Mouse (Mus musculus) megakaryocyte-erythroid progenitor cell, adult 5-6 weeks (primary cell): ENCODE data around the gene Rasgrp2. TPM values are rescaled to one million over a fixed set of nuclear protein-coding genes. Genes with fewer than 3 reads are reported as not detected.

Experiments
- ATAC-seq: replicated peaks from 2 replicates; pipeline ENCODE4 v1.8.0; 2016; ENCODE audit warnings: mild to moderate bottlenecking, inconsistent platforms; ENCODE audit not compliant: severe bottlenecking, poor library complexity, low FRiP score, low TSS enrichment
- total RNA-seq, 2 experiments: library from RNA; stranded (forward) in 1 of 2; stranded (reverse) in 1 of 2; fragments of 200-1000, 215-1000 nt in 1 of 2; fragments of >200 nt in 1 of 2; fragmentation: Nextera tagmentation in 1 of 2; gene quantifications; 2 replicates each; pipeline ENCODE4 v1.2.3; 2014 to 2017

Rasgrp2 gene
- total RNA-seq, 2 experiments from 2014 or later, result 21.6 to 64.6 TPM

DNA sequence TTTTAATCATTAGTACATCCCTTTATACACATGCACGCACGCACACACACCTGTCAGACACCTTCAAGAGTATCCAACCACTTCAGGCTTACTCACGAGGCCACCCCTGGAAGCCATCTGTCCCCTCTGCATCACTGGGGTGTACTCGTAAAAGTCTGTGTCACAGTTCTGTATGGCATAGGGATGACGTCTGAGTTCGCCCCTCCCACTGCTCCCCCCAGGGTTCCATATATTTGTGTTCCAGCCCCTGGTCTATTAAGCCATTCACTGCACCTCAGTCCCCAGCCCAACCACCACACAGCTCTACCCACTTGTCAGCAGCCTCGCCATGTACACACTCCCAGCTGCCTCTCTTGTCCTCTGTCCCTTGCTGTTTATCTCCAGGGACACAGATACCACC lies 22.9 kb downstream of the Rasgrp2 start:
- ATAC-seq, result no peak

DNA sequence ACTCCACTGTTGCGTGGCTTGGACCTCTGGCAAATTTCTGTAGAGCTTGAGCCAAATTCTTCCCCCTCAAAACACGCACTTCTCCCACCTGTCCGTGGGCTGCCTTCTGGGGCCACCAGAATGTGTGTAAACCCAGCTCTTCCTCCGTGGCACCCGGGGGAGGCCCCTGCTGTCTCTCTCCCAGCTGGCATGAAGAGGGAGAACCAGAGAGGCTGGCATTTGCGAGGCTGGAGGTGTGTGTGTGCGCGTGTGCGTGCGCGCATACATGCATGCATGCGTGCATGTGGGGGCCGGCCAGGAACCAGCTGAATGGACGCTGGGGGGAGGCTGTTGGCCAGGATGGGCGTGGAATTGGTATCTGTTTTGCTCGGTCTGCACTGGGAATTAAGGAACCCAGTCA lies 24.1 kb downstream of the Rasgrp2 start:
- no peak for ATAC-seq

DNA sequence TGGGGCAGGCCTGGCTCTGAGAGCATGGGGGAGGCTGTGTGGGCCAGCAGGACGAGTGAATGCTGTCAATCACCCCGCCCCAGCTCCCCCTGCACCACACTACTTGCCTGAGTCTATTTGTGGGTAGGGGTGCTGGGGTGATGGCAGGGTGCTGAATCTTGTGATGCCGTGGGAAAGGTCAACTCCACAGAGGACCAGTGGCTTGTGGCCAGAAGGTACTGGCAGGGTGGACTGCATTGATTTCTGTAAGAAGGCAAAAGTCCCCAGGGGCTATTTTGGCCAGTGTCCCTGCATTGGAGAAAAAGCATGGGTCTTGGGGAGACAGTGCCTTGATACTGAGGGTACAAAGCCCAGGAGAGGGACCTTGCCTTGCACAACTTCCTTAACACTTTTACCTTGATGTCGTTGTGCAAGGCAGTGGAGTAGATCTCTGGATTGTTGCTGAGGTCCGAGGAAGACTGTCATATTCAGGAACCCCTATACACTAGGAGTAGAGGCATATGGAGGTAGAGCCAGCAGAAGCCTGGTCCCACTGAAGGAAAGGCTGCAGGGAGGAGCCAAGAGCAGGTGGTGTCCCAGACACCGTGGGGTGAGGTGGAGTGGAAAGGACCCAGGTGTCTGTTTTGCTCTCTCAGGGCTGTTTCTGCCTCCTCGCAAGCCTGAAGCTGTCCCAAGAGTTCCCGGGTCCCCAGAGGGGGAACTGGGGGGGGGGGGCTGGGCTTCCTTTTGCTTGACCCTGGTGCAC lies 25.2 kb downstream of the Rasgrp2 start:
- no peak for ATAC-seq

DNA sequence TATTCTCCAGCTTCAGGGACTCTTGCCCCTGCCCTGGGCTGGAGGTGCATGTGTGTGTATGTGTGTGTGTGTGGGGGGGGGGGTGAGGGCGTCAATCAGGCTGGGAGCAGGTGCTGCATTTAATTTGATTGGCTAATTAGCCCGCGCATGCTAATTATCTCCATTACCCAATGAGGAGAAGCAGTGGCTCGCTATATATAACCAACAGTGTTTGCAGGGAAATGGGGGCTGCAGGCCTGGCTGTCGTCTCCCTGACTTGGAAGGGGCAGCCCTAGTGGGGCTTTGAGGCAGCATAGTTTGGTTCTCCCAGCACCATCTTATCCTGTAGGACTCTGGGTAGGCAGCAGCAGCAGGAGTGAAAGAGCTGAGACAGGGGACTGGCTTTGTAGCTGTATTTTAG lies 26.5 kb downstream of the Rasgrp2 start:
- no peak for ATAC-seq

DNA sequence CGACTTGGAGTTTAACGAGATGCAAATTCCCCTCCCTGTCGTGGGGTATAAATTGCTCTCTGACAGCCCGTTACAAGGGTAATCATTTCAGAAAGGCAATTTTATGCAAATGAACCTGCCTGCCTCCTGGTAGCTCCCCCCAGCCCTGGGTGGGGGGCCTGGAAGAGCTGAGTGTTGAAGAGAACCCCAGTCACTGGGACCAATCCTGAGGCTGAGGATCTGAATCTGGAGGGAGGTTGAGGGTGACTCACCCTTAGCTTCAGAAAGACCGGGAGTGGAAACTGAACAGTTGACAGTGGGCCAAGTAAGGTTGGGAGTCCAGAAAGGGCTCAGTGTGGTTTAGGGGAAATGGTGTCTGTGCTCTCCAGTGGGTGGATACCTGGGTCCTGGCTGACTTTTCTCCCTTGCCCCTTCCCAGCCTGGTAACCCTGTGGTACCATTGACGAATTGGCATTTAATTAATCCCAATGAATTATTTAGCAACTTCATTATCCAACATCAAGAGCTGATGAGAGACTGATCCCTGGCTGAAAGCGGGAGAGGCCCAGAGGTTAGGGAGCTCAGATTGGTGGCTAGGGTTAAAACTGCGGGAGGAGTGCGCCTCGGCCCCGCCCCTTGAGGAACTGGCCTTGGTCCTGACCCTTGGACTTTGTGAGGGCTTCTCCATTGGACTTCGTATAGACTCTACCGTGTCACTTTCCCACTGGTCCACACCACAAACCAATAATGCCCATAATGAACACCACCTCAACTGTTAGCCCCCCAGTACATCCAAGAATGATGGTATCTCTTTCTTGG lies 27.8 kb downstream of the Rasgrp2 start:
- ATAC-seq, result peak; percentile 69; the same call in 1 of the 2 replicates

DNA sequence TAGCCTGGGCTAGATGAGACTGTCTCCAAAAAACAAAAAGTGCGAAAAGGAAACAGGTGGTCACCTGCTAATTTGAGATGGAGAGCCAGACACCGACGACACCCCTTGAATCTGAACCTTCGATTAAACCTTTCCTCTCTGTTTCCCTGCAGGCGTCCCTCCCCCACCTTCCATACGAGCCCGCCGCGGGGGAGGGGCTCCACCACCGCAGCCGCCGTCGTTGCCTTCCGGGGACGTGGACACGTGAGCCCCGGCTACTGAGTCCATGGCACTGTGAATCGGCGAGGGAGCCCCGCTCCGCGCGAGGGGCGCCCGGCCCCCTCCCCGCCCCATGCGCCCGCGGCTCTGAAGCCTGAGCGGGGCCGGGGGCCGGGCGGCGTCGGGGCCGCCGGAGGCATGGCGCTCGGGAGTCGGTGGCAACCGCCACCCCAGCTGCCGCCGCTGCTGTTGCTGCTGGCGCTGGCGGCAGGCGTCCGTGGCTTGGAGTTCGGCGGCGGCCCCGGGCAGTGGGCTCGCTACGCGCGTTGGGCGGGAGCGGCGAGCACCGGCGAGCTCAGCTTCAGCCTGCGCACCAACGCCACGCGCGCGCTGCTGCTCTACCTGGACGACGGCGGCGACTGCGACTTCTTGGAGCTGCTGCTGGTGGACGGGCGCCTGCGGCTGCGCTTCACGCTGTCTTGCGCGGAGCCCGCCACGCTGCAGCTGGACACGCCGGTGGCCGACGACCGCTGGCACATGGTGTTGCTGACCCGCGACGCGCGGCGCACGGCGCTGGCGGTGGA lies 28.7 kb downstream of the Rasgrp2 start:
- no peak for ATAC-seq

DNA sequence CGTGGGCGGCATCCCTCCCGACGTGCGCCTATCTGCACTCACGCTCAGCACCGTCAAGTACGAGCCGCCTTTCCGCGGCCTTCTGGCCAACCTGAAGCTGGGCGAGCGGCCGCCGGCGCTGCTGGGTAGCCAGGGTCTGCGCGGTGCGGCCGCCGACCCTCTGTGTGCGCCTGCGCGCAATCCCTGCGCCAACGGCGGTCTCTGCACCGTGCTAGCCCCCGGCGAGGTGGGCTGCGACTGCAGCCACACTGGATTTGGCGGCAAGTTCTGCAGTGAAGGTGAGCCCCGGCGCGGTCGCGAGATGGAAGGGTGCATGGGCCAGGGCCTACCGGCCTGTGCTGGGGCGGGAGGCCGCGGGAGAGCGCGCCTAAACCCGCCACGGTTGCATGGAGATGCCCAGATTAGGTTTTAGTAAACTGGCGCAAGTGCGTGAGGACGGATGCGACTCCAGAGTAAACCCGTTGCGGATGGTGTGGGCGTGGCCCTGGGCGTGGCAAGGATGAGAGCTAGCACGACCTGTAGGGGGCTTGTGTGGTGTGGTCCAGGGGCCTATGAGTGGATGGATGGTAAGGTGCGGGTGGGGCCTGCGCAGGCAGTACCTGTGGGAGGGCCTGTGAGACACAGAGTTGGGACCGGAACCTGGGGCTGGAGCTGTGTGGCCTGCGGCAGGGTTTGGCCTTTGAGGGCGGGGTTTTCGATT lies 29.5 kb downstream of the Rasgrp2 start:
- peak; percentile 50 for ATAC-seq

DNA sequence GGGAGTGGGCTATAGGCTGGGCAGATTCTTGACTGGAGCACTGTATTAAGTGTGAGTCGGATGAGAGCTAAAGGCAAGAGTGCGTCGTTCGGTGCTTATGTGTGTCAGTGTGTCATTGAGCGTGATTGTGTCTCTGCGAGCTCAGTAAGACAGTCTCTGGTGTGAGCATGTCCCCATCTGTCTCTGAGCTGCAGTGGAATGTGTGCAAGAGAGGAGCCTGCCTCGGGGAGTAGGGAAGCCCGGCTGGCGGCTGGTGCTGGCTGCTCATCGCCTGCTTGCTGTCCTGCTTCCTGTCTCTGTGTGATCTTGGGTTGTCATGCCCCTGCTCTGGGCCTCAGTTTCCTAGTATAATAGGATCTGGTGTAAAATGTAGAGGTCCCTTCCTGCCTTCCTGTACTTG lies 43.9 kb downstream of the Rasgrp2 start:
- no peak for ATAC-seq

DNA sequence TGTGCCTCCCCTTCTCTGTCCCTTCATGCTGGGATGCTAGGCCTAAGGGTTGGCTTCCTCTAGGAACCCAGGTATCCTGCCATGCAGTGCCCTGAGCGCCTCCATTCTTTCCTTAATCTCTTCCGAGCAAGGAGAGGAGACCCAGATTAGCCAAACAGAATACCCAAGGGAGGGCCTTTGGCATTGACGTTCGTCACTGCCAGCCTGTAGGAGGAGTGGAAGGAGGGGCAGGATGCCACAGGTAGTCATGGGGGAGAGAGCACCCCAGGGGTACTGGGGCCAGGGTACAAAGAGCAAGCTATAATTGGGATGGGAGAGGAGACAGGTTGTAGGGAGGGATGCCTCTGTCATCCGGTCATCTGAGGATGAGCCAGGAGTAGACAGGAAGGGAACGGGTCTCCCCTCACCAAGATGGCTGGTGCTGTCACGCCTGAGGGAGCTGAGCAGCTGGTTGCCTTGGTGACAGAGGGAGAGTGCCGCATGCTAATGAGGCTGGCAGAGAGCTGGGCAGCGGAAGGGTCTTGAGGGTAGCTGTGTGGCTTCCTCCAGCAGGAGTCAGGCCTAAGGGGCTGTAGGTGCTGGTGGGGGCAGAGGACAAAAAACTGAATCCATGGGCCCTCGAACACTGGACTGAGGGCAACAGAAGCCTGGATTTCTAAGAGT lies 46.8 kb downstream of the Rasgrp2 start:
- ATAC-seq, result no peak

DNA sequence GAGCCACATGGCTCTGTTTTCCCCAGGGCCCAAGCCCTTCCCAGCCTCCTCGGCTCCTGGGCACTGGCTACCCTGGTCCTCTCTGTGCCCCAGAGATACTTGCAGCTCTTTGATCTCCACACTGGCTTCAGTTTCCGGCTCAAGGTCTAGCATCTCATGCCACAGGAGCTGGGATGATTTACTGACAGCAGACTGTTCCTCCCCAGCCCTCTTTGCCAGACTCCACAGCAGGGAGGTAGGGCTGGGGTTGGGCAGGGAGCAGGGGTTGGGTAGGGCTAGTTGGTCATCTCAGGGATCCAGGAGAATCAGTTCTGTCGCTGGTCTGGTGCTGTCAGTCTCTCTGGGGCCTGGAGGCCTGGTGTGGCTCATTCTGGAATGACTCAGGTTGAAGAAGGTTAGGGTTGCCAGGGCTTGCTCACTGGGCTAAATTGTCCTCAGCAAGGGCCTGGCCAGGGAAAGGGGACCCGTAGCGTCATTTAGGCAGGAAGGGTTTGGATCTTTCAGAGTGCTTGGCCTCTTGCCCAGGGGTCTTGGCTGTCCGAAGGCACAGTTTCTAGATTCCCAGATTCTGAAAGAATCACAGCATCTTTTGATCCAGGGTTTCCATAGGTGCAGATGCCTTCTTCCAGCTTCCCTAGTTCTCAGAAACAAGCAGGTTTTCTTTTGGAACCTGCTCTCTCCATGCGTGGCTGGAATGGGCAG lies 47.7 kb downstream of the Rasgrp2 start:
- ATAC-seq, result no peak

DNA sequence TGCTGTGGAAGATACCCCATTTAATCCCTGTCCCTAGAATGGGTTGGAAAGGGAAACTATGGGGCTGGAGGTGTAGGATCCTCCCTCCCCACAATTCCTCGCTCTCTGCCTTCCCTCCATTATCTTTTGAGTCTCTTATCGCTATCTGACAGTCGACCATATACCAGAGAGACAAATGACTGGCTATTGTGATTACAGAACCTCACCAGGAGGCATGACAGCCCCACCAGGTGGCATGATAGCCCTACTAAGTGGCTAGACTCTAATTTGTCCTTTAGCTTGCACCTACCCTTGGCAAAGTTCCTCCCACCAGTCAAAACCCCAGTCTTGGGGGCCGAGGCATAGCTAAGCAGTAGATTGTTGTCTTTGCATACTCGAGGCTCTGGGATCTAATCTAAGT lies 49.6 kb downstream of the Rasgrp2 start:
- peak; percentile 66 for ATAC-seq

DNA sequence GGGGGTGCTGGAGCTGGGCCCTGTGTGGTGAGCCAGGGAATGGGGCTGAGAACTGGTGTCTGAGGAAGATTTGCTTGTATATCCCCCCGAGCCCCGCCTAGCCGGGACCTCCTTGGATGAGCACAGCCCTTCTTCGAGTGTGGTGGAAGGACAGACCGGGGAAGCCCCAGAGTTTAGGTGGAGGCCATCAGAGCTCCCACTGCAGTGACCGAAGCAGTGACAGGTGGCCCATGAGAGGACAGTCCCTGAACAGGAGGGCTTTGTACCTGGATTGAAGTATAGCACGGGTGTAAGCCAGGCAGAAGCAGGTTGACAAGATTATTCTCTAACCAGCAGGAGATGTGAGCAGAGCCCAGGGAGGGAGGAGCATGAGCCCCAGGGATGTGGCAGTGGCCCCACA lies 50.7 kb downstream of the Rasgrp2 start:
- ATAC-seq, result no peak

DNA sequence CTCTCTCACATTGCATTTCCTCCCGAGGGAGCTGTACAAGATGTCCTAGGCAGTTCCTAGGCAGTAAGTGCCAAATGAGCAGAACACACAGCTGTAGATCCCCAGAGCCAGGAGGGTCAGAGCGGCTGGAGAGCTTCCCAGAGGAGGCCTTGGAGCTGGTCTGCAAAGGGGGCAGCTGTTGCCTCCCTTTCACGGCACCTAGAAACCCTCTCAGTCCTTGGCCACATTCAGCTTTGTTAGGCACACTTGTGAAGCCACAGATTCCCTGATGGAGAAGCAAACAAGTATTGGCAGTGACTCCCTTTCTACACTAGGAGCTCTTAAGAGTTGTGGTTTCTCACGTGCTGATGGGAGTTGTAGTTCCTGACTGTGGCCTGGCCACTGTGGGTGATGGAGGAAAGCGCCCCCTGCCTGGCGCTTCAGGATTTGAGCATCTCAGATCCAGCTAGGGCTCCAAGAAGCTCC lies 52.9 kb downstream of the Rasgrp2 start:
- peak; percentile 77 for ATAC-seq

DNA sequence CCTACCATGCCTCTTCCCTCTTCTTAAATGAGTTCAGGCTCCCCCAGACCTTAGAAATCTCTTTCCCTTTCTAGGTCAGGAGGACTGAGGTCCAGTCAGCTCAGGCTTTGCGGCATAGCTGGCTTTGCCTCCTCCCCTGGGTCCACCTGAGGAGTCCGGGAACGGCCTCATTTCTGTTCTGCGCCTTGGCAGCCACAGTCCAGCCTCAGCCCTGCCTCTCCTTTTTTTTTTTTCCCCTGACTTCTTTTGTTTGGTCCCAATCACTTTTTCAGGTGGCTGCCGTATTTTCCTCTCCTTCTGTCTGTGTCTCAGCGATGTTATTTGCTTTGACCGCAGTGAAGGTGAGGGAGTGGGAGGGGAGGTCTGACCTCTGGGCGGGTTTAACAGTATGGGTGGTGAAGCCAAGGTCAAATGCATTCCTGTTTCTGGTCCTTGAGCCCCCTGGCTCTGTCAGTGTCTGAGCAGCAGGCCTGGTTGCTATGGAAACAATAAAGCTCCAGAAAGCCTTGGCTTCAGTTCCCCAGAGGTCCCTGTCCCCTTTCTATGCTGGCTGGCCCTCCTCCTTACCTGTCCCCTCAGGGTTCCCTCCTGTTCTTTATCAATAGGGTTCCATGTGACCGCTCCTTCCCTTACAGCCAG lies 53.7 kb downstream of the Rasgrp2 start:
- ATAC-seq, result no peak

DNA sequence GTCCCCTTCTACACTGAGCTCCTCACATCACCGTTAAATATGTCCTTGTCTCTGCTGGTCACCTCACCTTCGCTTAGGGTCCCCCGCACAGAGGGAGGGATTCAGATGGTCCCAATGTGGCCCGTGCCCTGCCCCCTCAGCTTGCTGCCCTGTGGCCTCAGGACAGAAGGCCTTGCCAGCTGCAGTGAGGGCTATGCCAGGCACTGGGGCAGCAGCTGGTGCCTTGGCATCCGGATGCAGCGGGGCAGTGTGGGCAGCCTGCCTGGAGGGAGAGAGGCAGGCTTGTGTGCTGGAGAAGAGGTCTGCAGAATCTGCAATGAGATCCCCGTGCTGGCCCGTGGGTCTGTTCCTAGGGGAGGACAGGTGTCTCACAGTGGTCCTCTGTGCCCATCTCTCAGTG lies 54.2 kb downstream of the Rasgrp2 start:
- no peak for ATAC-seq

DNA sequence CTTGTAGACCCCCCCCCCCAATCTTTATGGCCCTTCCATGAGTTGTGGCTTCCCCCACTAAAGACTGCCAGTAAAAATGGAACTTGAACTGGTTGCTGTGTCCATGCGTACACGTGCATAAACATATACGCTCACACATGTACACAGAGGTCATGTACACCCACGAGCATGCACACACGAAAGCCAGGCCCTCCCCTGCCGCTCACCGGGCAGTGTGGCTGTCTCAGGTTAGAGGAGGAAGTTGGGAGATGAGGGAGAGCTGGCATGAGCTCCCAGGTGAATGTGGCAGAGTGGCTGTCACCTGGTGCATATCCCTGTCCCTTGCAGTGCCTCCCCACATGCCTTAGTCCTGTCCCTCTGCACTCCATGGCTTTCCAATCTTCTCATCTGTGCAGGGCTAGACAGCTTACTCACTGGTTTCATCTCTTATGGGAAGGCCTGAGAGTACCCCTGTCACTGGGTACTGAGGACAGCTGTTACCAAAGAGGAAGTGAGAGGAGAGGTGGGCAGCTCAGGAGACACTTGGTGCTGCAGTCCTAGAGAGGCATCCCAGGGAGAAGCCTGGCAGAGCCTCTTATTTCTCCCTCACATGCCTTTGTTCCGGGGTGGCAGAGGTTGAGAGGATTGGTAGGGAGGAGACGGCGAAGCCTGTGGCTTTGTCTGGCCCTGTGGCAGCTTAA lies 55.0 kb downstream of the Rasgrp2 start:
- ATAC-seq, result no peak

DNA sequence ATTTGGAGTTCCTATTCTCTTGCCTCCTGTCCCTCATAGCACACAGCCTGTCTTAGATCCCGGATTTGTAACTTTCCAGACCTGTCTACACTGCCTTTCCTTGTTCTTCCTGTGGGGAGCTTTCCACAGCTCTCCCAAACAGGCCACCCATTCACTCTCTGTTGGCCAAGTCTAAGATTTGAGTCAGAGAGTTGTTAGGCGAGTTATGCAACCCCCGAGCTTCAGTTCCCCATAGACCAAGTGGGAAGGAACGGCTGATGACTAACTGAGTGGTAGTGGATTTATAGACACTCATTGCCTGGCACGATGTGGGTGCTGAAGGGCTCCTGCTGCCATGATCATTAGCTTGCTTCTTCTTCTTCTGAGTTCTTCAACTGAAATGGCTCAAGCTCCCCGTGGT lies 60.4 kb downstream of the Rasgrp2 start:
- ATAC-seq, result no peak
